Mouse (Mus musculus): ENCODE measurements around the gene Gm6460. TPM values are rescaled to one million over a fixed set of nuclear protein-coding genes. Genes with fewer than 3 reads are reported as not detected.
"Not testable (repeated sequence)": the region's sequence is repeated elsewhere in the genome, so short reads cannot be mapped to it uniquely, and the experiment has no call there.

Gene Gm6460
- total RNA-seq (2015; ENCODE audit: low replicate concordance) (not detected in 2 replicates), total RNA-seq (2017; ENCODE audit: low replicate concordance) (not detected in 2 replicates)

GRCm38 (mm10) chr5:11594613-11595012 lies at the start of gene Gm6460:
Gm6460 (plus strand) TSS chr5:11594913.
- not testable (repeated sequence) for ATAC-seq (replicated peaks; ENCODE audit: low FRiP score, poor library complexity, severe bottlenecking)

Other genes with a start within 250 kb of the Gm6460 start
- gene Gm8897, start 178.5 kb upstream of the Gm6460 start, total RNA-seq (2015; ENCODE audit: low replicate concordance): not detected in 2 replicates
- not detected in 2 replicates for gene Gm8897, start 178.5 kb upstream of the Gm6460 start, total RNA-seq (2017; ENCODE audit: low replicate concordance)
- gene Gm8906, start 92.2 kb upstream of the Gm6460 start, total RNA-seq (2015; ENCODE audit: low replicate concordance): not detected in 2 replicates
- gene Gm8906, start 92.2 kb upstream of the Gm6460 start, total RNA-seq (2017; ENCODE audit: low replicate concordance): not detected in 2 replicates
- gene Gm8922, start 87.0 kb downstream of the Gm6460 start, total RNA-seq (2015; ENCODE audit: low replicate concordance): not detected in 2 replicates
- gene Gm8922, start 87.0 kb downstream of the Gm6460 start, total RNA-seq (2017; ENCODE audit: low replicate concordance): not detected in 2 replicates
- not detected in 2 replicates for gene Gm8926, start 175.6 kb downstream of the Gm6460 start, total RNA-seq (2015; ENCODE audit: low replicate concordance)
- not detected in 2 replicates for gene Gm8926, start 175.6 kb downstream of the Gm6460 start, total RNA-seq (2017; ENCODE audit: low replicate concordance)

All from erythroblast, adult 5-6 weeks (primary cell).